Mouse (Mus musculus) bone marrow, adult 2 months (tissue): ENCODE data around the gene Plekha1. TPM values are rescaled to one million over a fixed set of nuclear protein-coding genes. Genes with fewer than 3 reads are reported as not detected.

Experiments used
- H3K27ac ChIP-seq: fragments of 200-500 bp; 2 replicates; pipeline ENCODE4 v1.5.1; 2012; ENCODE audit warnings: low read depth, mild to moderate bottlenecking, control low read depth, inconsistent platforms, low read length; ENCODE audit not compliant: control insufficient read depth, poor library complexity, insufficient read depth
- H3K4me1 ChIP-seq: fragments of 200-500 bp; 2 replicates; pipeline ENCODE4 v1.6.1; 2011; ENCODE audit warnings: low read length; ENCODE audit not compliant: control insufficient read depth, insufficient read depth
- H3K4me3 ChIP-seq: fragments of 200-500 bp; replicated peaks from 2 replicates; pipeline ENCODE3; 2011; ENCODE audit warnings: mild to moderate bottlenecking, low read depth, low read length, control low read depth; ENCODE audit not compliant: control insufficient read depth
- CTCF ChIP-seq: fragments of 200-500 bp; IDR thresholded peaks from 2 replicates; pipeline ENCODE4 v1.5.1; 2011; ENCODE audit warnings: low read length, control low read depth; ENCODE audit not compliant: control insufficient read depth, insufficient read depth
- POLR2A ChIP-seq: fragments of 200-500 bp; IDR thresholded peaks from 2 replicates; pipeline ENCODE4 v1.6.1; 2011; ENCODE audit warnings: low read depth, mild to moderate bottlenecking, control low read depth, low read length, borderline replicate concordance; ENCODE audit not compliant: control insufficient read depth
- WGBS: fragments of 180-500 bp; shearing (Covaris S2); methylation state at CpG from one replicate; pipeline ENCODE4 v1.1.7; 2018; 5-methylcytosine and 5-hydroxymethylcytosine counted together
- polyA plus RNA-seq: library from polyadenylated mRNA; stranded (reverse); fragments of >200 nt; gene quantifications from 2 replicates; pipeline ENCODE4 v1.2.4, GENCODE M21; 2011; ENCODE audit warnings: low replicate concordance; ENCODE audit not compliant: missing spikeins, insufficient read depth, insufficient read length

Plekha1 gene
- polyA plus RNA-seq, 1 experiment, result 13.4 TPM

DNA sequence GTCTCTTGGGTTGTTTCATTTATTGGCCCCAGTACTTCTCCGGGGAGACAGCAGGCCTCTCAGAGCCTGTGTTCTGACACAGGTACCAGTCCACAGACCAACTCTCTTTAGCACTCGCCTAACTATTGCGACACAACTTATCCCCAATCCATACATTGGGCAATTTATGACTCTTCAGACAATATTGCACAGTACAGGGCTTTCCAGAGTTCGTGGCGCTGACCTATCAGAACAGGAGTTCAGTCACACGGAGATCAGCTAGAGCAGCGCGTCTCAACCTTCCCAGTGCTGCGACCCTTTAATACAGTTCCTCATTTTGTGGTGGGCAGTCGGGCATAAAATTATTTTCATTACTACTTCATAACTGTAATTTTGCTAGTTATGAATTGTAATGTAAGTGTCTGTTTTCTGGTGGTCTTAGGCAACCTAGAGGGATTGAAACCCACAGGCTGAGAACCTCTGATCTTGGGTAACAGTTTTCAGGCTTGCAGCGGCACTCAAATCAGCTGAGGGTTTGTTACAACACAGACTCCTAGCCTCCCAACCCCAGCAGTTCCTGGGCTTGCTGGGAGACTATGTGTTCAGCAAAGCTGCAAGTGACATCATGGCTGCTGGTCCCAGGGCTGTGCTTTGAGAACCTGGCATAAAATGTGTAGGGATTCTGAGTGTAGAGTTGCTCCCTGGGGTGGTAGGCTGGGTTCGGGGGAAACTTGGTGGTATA is 26.0 kb upstream of the Plekha1 start:
- H3K27ac ChIP-seq, result no peak overlapping the region
- WGBS, result 25% methylated on average over 12 of the region's 12 CpGs
- TF ChIP-seq CTCF (no peak), POLR2A (no peak)

DNA sequence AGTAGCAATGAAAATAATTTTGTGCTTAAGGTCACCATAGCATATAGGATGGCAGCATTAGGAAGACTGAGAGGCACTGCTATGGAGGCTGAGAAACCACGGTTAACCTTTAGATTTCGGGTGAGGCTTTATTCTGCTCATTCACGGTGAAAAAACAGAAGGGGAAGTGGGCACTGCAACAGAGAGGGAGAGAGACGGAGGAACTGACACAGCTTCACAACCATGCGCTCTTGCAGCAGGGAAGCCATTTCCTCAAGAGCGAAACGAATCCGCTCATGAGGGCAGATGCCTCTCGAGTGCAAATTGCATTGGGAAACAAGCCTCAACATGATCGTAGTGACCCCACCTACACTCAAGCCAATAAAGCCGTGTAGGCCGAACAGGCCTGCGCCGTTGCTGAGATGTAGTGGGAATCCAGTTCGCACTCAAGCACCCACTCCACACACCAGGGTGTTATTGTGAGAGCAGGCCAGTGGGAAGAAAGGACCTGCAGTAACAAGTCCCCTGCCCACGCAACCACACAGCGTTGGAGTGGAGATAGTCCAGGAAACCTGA is 18.3 kb upstream of the Plekha1 start:
- Histone ChIP-seq H3K27ac (peak overlapping the region; percentile 17), H3K4me1 (peaks cover 2% of the 10 kb centered on the region; the same call in 1 of the 2 replicates), H3K4me3 (no peak overlapping the region)
- 35% methylated on average over 17 of the region's 17 CpGs for WGBS
- TF ChIP-seq CTCF, result no peak
- TF ChIP-seq POLR2A, result no peak

More for the DNA sequence above, 26.0 kb upstream of the Plekha1 start:
- H3K4me1 ChIP-seq, result peaks cover 2% of the 10 kb centered on the region; the same call in 1 of the 2 replicates
- H3K4me3 ChIP-seq, result no peak overlapping the region

DNA sequence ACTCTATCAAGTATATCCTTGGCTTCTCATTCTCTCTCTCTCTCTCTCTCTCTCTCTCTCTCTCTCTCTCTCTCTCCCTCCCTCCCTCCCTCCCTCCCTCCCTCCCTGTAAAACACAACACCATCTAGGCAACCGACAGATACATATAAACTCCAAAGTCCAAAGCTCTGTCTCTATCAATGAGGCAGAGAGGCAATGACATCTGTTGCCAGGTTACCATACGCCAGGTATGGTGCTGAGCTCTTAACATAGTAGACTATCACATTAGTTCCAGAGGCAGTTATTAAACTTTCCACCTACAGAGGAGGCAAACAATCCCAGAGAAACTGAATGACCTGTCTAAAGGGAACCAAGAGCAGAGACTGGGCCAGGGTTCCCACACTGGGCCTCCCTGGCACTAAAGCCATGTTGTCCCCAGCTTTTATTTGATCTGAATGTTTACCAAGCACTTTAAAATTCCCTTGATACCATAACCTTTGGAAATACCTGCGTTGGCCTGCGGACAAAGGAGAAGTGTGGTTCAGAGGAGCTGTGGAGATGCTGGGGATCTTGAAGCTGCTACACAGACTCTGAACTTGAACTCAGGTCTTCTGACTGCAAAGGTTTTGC is 10.8 kb upstream of the Plekha1 start:
- 81% methylated on average over 4 of the region's 4 CpGs for WGBS
- no peaks in the 10 kb centered on the region for H3K4me1 ChIP-seq
- TF ChIP-seq CTCF (no peak), POLR2A (no peak)
- no peak overlapping the region for H3K27ac ChIP-seq
- H3K4me3 ChIP-seq, result no peak overlapping the region

DNA sequence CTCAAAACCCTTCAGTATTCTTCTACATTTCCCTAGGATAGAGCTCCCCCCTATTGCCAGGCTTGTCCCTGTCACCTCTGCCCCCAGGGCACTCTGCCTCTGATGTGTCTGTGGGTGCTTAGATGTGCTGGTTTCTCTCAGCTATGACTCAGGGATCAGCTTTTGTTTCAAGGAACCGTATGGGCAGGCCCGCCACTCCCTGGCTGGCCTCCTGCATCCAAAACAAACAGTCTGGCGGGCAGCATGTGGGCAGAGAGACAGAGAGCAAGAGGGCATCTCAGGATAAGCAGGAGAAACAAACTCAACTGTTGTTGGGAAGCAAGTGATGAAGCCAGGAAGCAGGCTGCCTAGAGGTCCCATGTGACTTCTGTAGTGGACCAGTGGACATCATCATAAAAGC is 9.9 kb upstream of the Plekha1 start:
- no peaks in the 10 kb centered on the region for H3K4me1 ChIP-seq
- WGBS, result 57% methylated on average over 3 of the region's 3 CpGs
- no peak for TF ChIP-seq POLR2A
- TF ChIP-seq CTCF, result no peak
- no peak overlapping the region for H3K27ac ChIP-seq
- H3K4me3 ChIP-seq, result no peak overlapping the region

- TF ChIP-seq CTCF (no peak), POLR2A (no peak)
- Histone ChIP-seq H3K27ac (no peak overlapping the region), H3K4me1 (no peaks in the 10 kb centered on the region), H3K4me3 (no peak overlapping the region)
- 11% methylated on average over 6 of the region's 6 CpGs for WGBS
Measured at GRCm38 (mm10) chr7:130857973-130858372, 7.6 kb upstream of the Plekha1 start.

DNA sequence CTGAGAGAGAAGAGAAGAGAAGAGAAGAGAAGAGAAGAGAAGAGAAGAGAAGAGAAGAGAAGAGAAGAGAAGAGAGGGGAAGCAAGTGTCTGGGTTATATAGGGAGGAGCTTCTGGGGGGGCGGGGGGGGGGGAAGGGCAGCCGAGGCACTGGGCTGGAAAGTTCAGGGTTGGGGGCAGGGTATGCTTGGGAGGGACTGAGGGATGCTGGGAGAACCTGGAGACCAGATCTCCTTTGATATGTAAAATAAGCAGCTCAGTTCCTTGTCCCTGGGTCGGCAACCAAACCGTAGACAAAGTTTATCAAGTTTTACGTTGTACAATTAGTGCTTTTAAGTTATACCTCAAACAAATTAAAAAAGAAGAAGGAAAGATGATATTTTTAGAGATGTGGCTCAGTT is 5.6 kb upstream of the Plekha1 start:
- TF ChIP-seq CTCF, result no peak
- H3K4me1 ChIP-seq, result no peaks in the 10 kb centered on the region
- 71% methylated on average over 5 of the region's 5 CpGs for WGBS
- no peak overlapping the region for H3K4me3 ChIP-seq
- H3K27ac ChIP-seq, result no peak overlapping the region

DNA sequence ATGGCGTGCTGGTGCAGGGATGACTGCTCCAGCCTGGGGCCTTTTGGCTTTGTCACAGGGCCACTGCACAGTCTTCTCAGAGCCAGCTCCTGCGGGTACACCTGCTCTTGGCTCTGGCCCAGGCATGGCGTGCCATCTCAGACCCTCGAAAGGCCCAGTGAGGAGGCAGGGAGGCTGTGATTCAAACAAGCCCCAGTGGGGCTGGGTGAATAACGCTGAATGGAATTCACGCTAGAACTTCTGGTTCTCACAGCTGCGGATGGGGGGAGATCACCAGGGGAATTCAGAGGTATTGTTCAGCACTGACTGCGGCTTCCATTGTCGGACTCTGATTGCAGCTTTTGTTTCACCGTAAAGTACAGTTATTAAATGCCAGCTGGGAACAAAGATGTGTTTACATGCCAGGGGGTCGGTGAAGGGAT is 4.8 kb upstream of the Plekha1 start:
- H3K4me1 ChIP-seq, result no peaks in the 10 kb centered on the region
- TF ChIP-seq CTCF, result no peak
- no peak for TF ChIP-seq POLR2A
- WGBS, result 85% methylated on average over 11 of the region's 11 CpGs
- no peak overlapping the region for H3K4me3 ChIP-seq
- H3K27ac ChIP-seq, result no peak overlapping the region

DNA sequence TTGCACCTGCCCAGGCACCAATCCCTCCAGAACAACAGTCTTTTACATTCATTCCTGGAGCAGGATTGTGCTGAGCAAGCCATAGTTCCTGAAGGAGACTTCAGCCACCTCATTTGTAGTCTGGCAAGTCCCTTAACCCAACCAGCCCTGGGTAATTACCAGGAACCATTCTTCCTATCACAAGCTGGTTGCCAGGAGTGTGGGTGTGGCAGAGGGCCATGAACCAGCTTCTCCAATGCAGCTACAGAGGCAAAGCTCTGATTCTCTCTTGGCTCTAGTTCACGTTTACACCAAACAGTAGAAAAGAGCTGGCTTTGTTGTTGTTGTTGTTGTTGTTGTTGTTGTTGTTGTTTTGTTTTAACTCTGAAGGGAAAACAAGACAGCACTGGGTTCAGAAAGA is 3.1 kb upstream of the Plekha1 start:
- H3K27ac ChIP-seq, result no peak overlapping the region
- 62% methylated on average over 1 of the region's 1 CpGs for WGBS
- TF ChIP-seq CTCF (no peak), POLR2A (no peak)
- H3K4me3 ChIP-seq, result no peak overlapping the region
- H3K4me1 ChIP-seq, result no peaks in the 10 kb centered on the region

DNA sequence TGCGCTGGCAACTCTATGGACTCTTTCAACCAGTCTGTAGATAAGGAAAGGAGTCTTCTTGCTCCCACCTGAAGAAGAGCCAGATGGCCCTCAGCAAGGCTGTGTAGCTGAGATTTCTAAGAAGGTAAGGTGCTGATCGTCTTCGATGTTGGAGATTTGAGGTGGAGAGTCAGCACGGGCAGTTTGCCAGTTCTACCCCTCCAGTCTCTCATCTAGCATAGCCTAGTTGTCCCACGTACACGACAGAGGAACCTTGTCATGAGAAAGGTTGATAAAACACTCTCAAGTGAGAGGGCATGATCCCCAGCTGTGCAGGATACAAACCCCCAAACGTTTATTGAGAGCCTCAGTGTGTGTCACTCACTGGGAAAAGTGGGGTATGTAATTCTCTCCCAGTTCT is 845 bp upstream of the Plekha1 start:
- Histone ChIP-seq H3K4me1 (no peaks in the 10 kb centered on the region), H3K4me3 (no peak overlapping the region), H3K27ac (no peak overlapping the region)
- TF ChIP-seq CTCF (no peak), POLR2A (no peak)
- WGBS, result 76% methylated on average over 7 of the region's 7 CpGs
